Mouse (Mus musculus): ENCODE measurements around the gene Gm28374. TPM values are rescaled to one million over a fixed set of nuclear protein-coding genes. Genes with fewer than 3 reads are reported as not detected.
"Not testable (repeated sequence)": the region's sequence is repeated elsewhere in the genome, so short reads cannot be mapped to it uniquely, and the experiment has no call there.

Gm28374 gene
- total RNA-seq (2021) = not detected
- long read RNA-seq, experiment 1 = 0 reads
- long read RNA-seq, experiment 2 = 0 reads

- intact Hi-C loops (cut with DNase I) = loop anchor here (5.0 kb wide), 1 partner anchor 35 kb away; the partner anchor contains the start of gene Sac3d1
- no peak for DNase-seq
Observed at GRCm38 (mm10) chr19:6082156-6082555, at the start of gene Gm28374. Gene Gm28374, minus strand, starts transcription at chr19:6082256.

GRCm38 (mm10) chr19:6130414-6131128 lies 48.5 kb upstream of the Gm28374 start:
- intact Hi-C loops (cut with DNase I); DNase-seq: not testable (repeated sequence)

GRCm38 (mm10) chr19:6127760-6128341 lies 45.8 kb upstream of the Gm28374 start, which contains the start of gene Snx15:
Gene Snx15, minus strand, starts transcription at chr19:6128304.
- intact Hi-C loops (cut with DNase I) = no loop called here

GRCm38 (mm10) chr19:6126789-6127580 lies 44.9 kb upstream of the Gm28374 start:
- intact Hi-C loops (cut with DNase I) = no loop called here
- DNase-seq = no peak

More at GRCm38 (mm10) chr19:6127760-6128341, 45.8 kb upstream of the Gm28374 start, which contains the start of gene Snx15:
- peak; percentile 93 for DNase-seq

GRCm38 (mm10) chr19:6126289-6126688 lies 44.2 kb upstream of the Gm28374 start:
- intact Hi-C loops (cut with DNase I) = no loop called here
- no peak for DNase-seq

GRCm38 (mm10) chr19:6124898-6125297 lies 42.8 kb upstream of the Gm28374 start:
- intact Hi-C loops (cut with DNase I) = loop anchor here (5.0 kb wide), 1 partner anchor 158 kb away; no protein-coding TSS in a partner anchor

GRCm38 (mm10) chr19:6123330-6123729 lies 41.3 kb upstream of the Gm28374 start:
- intact Hi-C loops (cut with DNase I) = loop anchor here (5.0 kb wide), 1 partner anchor 156 kb away; no protein-coding TSS in a partner anchor
- DNase-seq = no peak

More at GRCm38 (mm10) chr19:6124898-6125297, 42.8 kb upstream of the Gm28374 start:
- no peak for DNase-seq

GRCm38 (mm10) chr19:6121761-6122160 lies 39.7 kb upstream of the Gm28374 start:
- intact Hi-C loops (cut with DNase I) = loop anchor here (5.0 kb wide), 1 partner anchor 154 kb away; no protein-coding TSS in a partner anchor

GRCm38 (mm10) chr19:6118677-6119185 lies 36.7 kb upstream of the Gm28374 start:
- intact Hi-C loops (cut with DNase I) = loop anchor here (5.0 kb wide), 1 partner anchor 36 kb away; the partner anchor contains the start of genes Cdca5, Gm28374, Tmem262 and Zfpl1

More at GRCm38 (mm10) chr19:6121761-6122160, 39.7 kb upstream of the Gm28374 start:
- DNase-seq = no peak

GRCm38 (mm10) chr19:6117986-6118676 lies 36.1 kb upstream of the Gm28374 start, which contains the start of gene Sac3d1:
Gene Sac3d1, minus strand, starts transcription at chr19:6118650.
- intact Hi-C loops (cut with DNase I) = loop anchor here (5.0 kb wide), 1 partner anchor 36 kb away; the partner anchor contains the start of genes Cdca5, Gm28374, Tmem262 and Zfpl1
- DNase-seq = peak; percentile 81 to 84

More at GRCm38 (mm10) chr19:6118677-6119185, 36.7 kb upstream of the Gm28374 start:
- no peak for DNase-seq

- intact Hi-C loops (cut with DNase I) = loop anchor here (5.0 kb wide), 1 partner anchor 35 kb away; the partner anchor contains the start of genes Cdca5, Gm28374, Tmem262 and Zfpl1
- DNase-seq = no peak
Observed at GRCm38 (mm10) chr19:6117346-6117985, 35.4 kb upstream of the Gm28374 start.

- DNase-seq = no peak
- intact Hi-C loops (cut with DNase I) = loop anchor here (5.0 kb wide), 1 partner anchor 34 kb away; the partner anchor contains the start of genes Cdca5, Gm28374, Tmem262 and Zfpl1
Observed at GRCm38 (mm10) chr19:6116113-6116850, 34.2 kb upstream of the Gm28374 start.

- DNase-seq = no peak
- intact Hi-C loops (cut with DNase I) = no loop called here
Observed at GRCm38 (mm10) chr19:6113116-6113515, 31.1 kb upstream of the Gm28374 start.

GRCm38 (mm10) chr19:6105586-6105985 lies 23.5 kb upstream of the Gm28374 start, which contains the start of gene Naaladl1:
Gene Naaladl1, plus strand, starts transcription at chr19:6105782.
- intact Hi-C loops (cut with DNase I) = no loop called here

GRCm38 (mm10) chr19:6104476-6104875 lies 22.4 kb upstream of the Gm28374 start:
- no peak for DNase-seq

More at GRCm38 (mm10) chr19:6105586-6105985, 23.5 kb upstream of the Gm28374 start, which contains the start of gene Naaladl1:
- no peak for DNase-seq

GRCm38 (mm10) chr19:6102169-6102853 lies 20.3 kb upstream of the Gm28374 start:
- DNase-seq = no peak
- intact Hi-C loops (cut with DNase I) = no loop called here

More at GRCm38 (mm10) chr19:6104476-6104875, 22.4 kb upstream of the Gm28374 start:
- intact Hi-C loops (cut with DNase I) = no loop called here

- no peak for DNase-seq
- intact Hi-C loops (cut with DNase I) = no loop called here
Observed at GRCm38 (mm10) chr19:6101186-6101585, 19.1 kb upstream of the Gm28374 start.

Data from gastrocnemius, postnatal 36 days (tissue).